25 mouse cellular contexts compared by ENCODE assay signal in the genomic region with DNA sequence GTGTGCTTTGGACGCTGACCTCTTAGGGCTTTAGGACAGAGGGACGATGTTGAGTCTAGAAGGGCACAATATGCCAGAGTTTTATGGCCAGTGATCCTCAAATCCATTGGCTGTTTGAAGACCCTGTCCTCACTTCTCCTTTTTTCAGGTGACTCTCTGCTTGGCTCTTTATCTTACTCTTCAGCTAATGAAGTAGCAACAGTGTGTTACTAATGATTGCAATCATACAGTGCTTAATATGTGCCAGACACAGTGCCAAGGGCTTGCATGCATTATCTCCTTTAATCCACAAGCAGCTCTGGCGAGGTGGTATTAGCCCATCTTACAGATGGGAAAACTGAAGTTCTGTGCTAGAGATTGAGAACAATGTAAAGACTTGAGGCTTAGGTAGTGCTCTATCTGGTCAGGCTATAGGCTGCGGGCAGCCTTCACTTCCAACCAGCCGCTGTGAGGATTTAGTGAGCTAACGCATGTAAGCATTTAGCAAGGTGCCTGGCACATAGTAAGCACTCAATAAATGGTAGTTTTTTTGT.
"Had no signal": no experiment of that assay in that cellular context is flagged by ENCODE, and none has a peak within 500 bp of the region (broad histone marks: within the 10 kb centered on the region; RNA-seq: fewer than 3 reads in every experiment).

No protein-coding gene starts in this region.

- H3K4me3 ChIP-seq: gastrocnemius, adult 2 months; heart, embryonic 10.5 days; heart, embryonic 12.5 days; hindbrain, embryonic 13.5 days; hindbrain, embryonic 15.5 days; kidney, embryonic 15.5 days; limb, embryonic 13.5 days; limb, embryonic 15.5 days; liver, embryonic 12.5 days had no signal

- H3K4me1 ChIP-seq: heart, embryonic 10.5 days; heart, embryonic 12.5 days; hindbrain, embryonic 13.5 days; hindbrain, embryonic 15.5 days; kidney, embryonic 15.5 days; limb, embryonic 13.5 days; limb, embryonic 15.5 days had no signal

- DNase-seq: gastrocnemius, adult 2 months; gastrocnemius, postnatal 10 days; gastrocnemius, postnatal 25 days; heart, postnatal 10 days; heart, postnatal 4 days; kidney, adult 11 months; kidney, adult 2 months; kidney, adult 9 months; kidney, postnatal 14 days; kidney, postnatal 36 days; layer of hippocampus, adult 9-11 months; layer of hippocampus, postnatal 36 days; left cerebral cortex, postnatal 4 days had no signal

- ATAC-seq: hindbrain, postnatal 0 days; intestine, embryonic 16.5 days had no signal

- H3K27ac ChIP-seq: gastrocnemius, adult 2 months; heart, embryonic 10.5 days; hindbrain, embryonic 13.5 days; hindbrain, embryonic 15.5 days; hindbrain, postnatal 0 days; kidney, embryonic 15.5 days; kidney, postnatal 0 days; limb, embryonic 13.5 days; limb, embryonic 15.5 days; liver, embryonic 12.5 days; liver, embryonic 14.5 days had no signal

- H3K27me3 ChIP-seq: heart, embryonic 12.5 days; hindbrain, embryonic 13.5 days; hindbrain, embryonic 15.5 days; kidney, embryonic 15.5 days; limb, embryonic 13.5 days; limb, embryonic 15.5 days; liver, embryonic 12.5 days had no signal

- H3K4me2 ChIP-seq: heart, embryonic 12.5 days; hindbrain, embryonic 13.5 days; hindbrain, embryonic 15.5 days; kidney, embryonic 15.5 days; limb, embryonic 13.5 days; limb, embryonic 15.5 days; liver, embryonic 12.5 days had no signal

- H3K9me3 ChIP-seq: heart, embryonic 10.5 days; hindbrain, embryonic 13.5 days; hindbrain, embryonic 15.5 days; kidney, embryonic 15.5 days; limb, embryonic 13.5 days; limb, embryonic 15.5 days; liver, embryonic 12.5 days had no signal

- H3K9ac ChIP-seq: heart, embryonic 12.5 days; hindbrain, embryonic 13.5 days; hindbrain, embryonic 15.5 days; kidney, embryonic 15.5 days; limb, embryonic 13.5 days; limb, embryonic 15.5 days; liver, embryonic 12.5 days; liver, embryonic 14.5 days had no signal
